Comparison of ENCODE assay signal across 22 mouse cellular contexts in the genomic region with DNA sequence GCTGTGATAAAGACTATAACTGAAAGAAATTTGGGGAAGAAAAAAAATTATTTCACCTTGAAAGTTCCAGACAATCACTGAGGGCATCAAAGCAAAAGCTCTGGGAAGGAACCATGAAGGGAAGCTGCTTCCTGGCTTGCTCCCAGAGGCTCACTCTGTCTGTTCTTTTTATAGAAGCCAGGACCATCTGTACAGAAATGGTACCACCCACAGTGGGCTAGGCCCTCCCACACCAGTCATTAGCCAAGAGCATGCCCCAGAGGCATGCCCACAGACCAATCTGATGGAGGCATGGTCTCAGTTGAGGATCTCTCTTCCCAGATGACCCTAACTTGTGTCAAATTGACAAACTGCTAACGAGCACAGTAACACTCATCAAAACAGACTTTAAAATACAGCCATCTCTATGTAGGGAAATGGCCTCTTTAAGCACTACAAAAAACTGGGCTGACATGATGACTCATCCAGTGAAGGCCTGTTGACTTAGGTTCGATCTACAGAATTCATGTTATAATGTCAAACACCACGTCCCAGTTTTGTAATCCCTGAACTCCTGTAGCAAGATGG.
DNase-seq lines count a peak whose midpoint lies in the region; ATAC-seq and TF ChIP-seq lines count a peak whose summit lies in the region.
"Had no signal": no experiment of that assay in that cellular context is flagged by ENCODE, and none has a peak within 500 bp of the region (broad histone marks: within the 10 kb centered on the region; RNA-seq: fewer than 3 reads in every experiment).

No protein-coding gene starts in this region.

- intact Hi-C loops in gastrocnemius, postnatal 14 days (cut with DNase I; ENCODE audit: low total_unique reads), result no loop called here

- no peaks in the 10 kb centered on the region for H3K9me3 ChIP-seq in forebrain, embryonic 14.5 days (replicated peaks; ENCODE audit: control insufficient read depth, low read length)
- no peaks in the 10 kb centered on the region for H3K9me3 ChIP-seq in forebrain, embryonic 10.5 days
- H3K9me3 ChIP-seq: embryonic facial prominence, embryonic 10.5 days; forebrain, embryonic 15.5 days; heart, embryonic 10.5 days; hindbrain, embryonic 13.5 days; limb, embryonic 12.5 days; liver, embryonic 13.5 days; lung, embryonic 15.5 days had no signal

- no peak overlapping the region for H3K4me2 ChIP-seq in forebrain, embryonic 14.5 days (ENCODE audit: low read length)
- H3K4me2 ChIP-seq: forebrain, embryonic 15.5 days; hindbrain, embryonic 13.5 days; limb, embryonic 12.5 days; liver, embryonic 13.5 days; lung, embryonic 15.5 days had no signal

- H3K27me3 ChIP-seq in forebrain, embryonic 14.5 days (replicated peaks; ENCODE audit: control insufficient read depth, insufficient read depth, low read length), result no peaks in the 10 kb centered on the region
- H3K27me3 ChIP-seq in forebrain, embryonic 10.5 days (ENCODE audit: poor library complexity, severe bottlenecking), result no peaks in the 10 kb centered on the region
- H3K27me3 ChIP-seq: forebrain, embryonic 15.5 days; hindbrain, embryonic 13.5 days; limb, embryonic 12.5 days; liver, embryonic 13.5 days; lung, embryonic 15.5 days; megakaryocyte, embryonic 14.5 days had no signal

- H3K4me3 ChIP-seq in forebrain, embryonic 14.5 days (ENCODE audit: low read depth, low read length), result no peak overlapping the region
- no peak overlapping the region for H3K4me3 ChIP-seq in forebrain, embryonic 10.5 days
- H3K4me3 ChIP-seq: embryonic facial prominence, embryonic 10.5 days; forebrain, embryonic 15.5 days; heart, embryonic 10.5 days; hindbrain, embryonic 13.5 days; limb, embryonic 12.5 days; liver, embryonic 13.5 days; lung, embryonic 15.5 days; megakaryocyte, embryonic 14.5 days had no signal

- H3K27ac ChIP-seq in forebrain, embryonic 14.5 days (ENCODE audit: low read depth, low read length), result no peak overlapping the region
- H3K27ac ChIP-seq in forebrain, embryonic 10.5 days, result no peak overlapping the region
- H3K27ac ChIP-seq: embryonic facial prominence, embryonic 10.5 days; forebrain, embryonic 15.5 days; heart, embryonic 10.5 days; hindbrain, embryonic 13.5 days; limb, embryonic 12.5 days; liver, embryonic 13.5 days; lung, embryonic 15.5 days had no signal

- H3K9ac ChIP-seq in forebrain, embryonic 14.5 days (ENCODE audit: low read length), result no peak overlapping the region
- H3K9ac ChIP-seq: forebrain, embryonic 15.5 days; hindbrain, embryonic 13.5 days; limb, embryonic 12.5 days; liver, embryonic 13.5 days; lung, embryonic 15.5 days had no signal

- WGBS in forebrain, embryonic 14.5 days, result 74% methylated on average over 3 of the region's 3 CpGs
- WGBS in forebrain, embryonic 10.5 days, result 81% methylated on average over 3 of the region's 3 CpGs

- no peak for ATAC-seq in forebrain, embryonic 14.5 days
- no peak for ATAC-seq in megakaryocyte, adult 5-6 weeks (ENCODE audit: poor library complexity, severe bottlenecking)
- ATAC-seq: forebrain, embryonic 15.5 days had no signal

- TF ChIP-seq POLR2A in brain, embryonic 14.5 days (IDR thresholded peaks at IDR 0.05; ENCODE audit: borderline replicate concordance, extremely low read depth, insufficient read depth, insufficient read length, poor library complexity, severe bottlenecking), result no peak

- H3K36me3 ChIP-seq in forebrain, embryonic 14.5 days (ENCODE audit: control insufficient read depth, insufficient read depth, low read length), result no peaks in the 10 kb centered on the region
- H3K36me3 ChIP-seq in forebrain, embryonic 10.5 days (replicated peaks), result no peaks in the 10 kb centered on the region
- H3K36me3 ChIP-seq: embryonic facial prominence, embryonic 10.5 days; forebrain, embryonic 15.5 days; heart, embryonic 10.5 days; hindbrain, embryonic 13.5 days; limb, embryonic 12.5 days; liver, embryonic 13.5 days; lung, embryonic 15.5 days had no signal

- peak; percentile 13 for DNase-seq in forebrain, embryonic 14.5 days (ENCODE audit: low spot score)
- no peak for DNase-seq in forebrain, embryonic 10.5 days (ENCODE audit: extremely low spot score, low spot score)
- DNase-seq in brain, embryonic 14.5 days (ENCODE audit: low read depth), result peak; percentile 21
- peak; percentile 15 to 28 for DNase-seq in cerebellum, postnatal 36 days
- peak; percentile 23 for DNase-seq in right cerebral cortex, postnatal 14 days
- no peak for DNase-seq in gastrocnemius, postnatal 14 days
- DNase-seq: adrenal gland, postnatal 25 days; gastrocnemius, postnatal 36 days; heart, postnatal 10 days; kidney, adult 9 months; kidney, postnatal 36 days; layer of hippocampus, postnatal 36 days; liver, embryonic 13.5 days; thymus, postnatal 25 days had no signal

- H3K4me1 ChIP-seq in forebrain, embryonic 14.5 days (ENCODE audit: control insufficient read depth, insufficient read depth, low read length), result no peaks in the 10 kb centered on the region
- H3K4me1 ChIP-seq in forebrain, embryonic 10.5 days, result no peaks in the 10 kb centered on the region
- H3K4me1 ChIP-seq: embryonic facial prominence, embryonic 10.5 days; forebrain, embryonic 15.5 days; heart, embryonic 10.5 days; limb, embryonic 12.5 days; liver, embryonic 13.5 days; lung, embryonic 15.5 days; megakaryocyte, embryonic 14.5 days had no signal

- no peak for TF ChIP-seq CTCF in brain, embryonic 14.5 days (IDR thresholded peaks at IDR 0.05; ENCODE audit: borderline replicate concordance, extremely low read depth, insufficient read depth, insufficient read length)

Comparison
In these comparisons a context has a peak if more than half of its experiments do, and no peak if none do; other contexts are left out.
1. DNase-seq: peak in forebrain, embryonic 14.5 days (single experiment), brain, embryonic 14.5 days (single experiment), cerebellum, postnatal 36 days (2 of 2) and right cerebral cortex, postnatal 14 days (single experiment); none in forebrain, embryonic 10.5 days (single experiment) and gastrocnemius, postnatal 14 days (single experiment).